Mouse (Mus musculus) small intestine, adult 2 months (tissue): Measurements from ENCODE around the gene Maml3.

Experiments
- CTCF ChIP-seq: fragments of 200-500 bp; IDR thresholded peaks from 2 replicates; pipeline ENCODE4 v1.5.1; 2012; ENCODE audit warnings: low read depth, mild to moderate bottlenecking, control low read depth, inconsistent platforms, low read length, moderate library complexity, mixed read lengths; ENCODE audit not compliant: insufficient replicate concordance, insufficient read length; ENCODE audit errors: extremely low read depth
- POLR2A ChIP-seq: fragments of 200-500 bp; IDR thresholded peaks from 2 replicates; pipeline ENCODE4 v1.6.1; 2012; ENCODE audit warnings: low read depth, mild to moderate bottlenecking, control low read depth, inconsistent platforms, low read length, moderate library complexity

- TF ChIP-seq POLR2A (no peak), CTCF (no peak)
These were observed 233.5 kb downstream of the Maml3 start for GRCm38 (mm10) chr3:51871346-51871745.
